Mouse (Mus musculus) E14TG2a.4 (cell line): Measurements from ENCODE around the gene Rnd2.

Experiments used
- CTCF ChIP-seq: conservative IDR thresholded peaks from 2 replicates; pipeline ENCODE4 v1.5.1; 2014; ENCODE audit warnings: low read length
- NANOG ChIP-seq: IDR thresholded peaks from 2 replicates; pipeline ENCODE4 v1.6.1; 2014; ENCODE audit warnings: borderline replicate concordance, low read length, mixed read lengths
- POU5F1 ChIP-seq: IDR thresholded peaks from 2 replicates; pipeline ENCODE4 v1.6.1; 2014; ENCODE audit warnings: low read length, borderline replicate concordance

GRCm38 (mm10) chr11:101468263-101468688, 3.5 kb downstream of the Rnd2 start:
- TF ChIP-seq CTCF (no peak), POU5F1 (no peak), NANOG (no peak)
